Mouse (Mus musculus): ENCODE data around the gene Fchsd2. TPM values are rescaled to one million over a fixed set of nuclear protein-coding genes. Genes with fewer than 3 reads are reported as not detected.

The Fchsd2 gene
- polyA plus RNA-seq, 1 experiment from 2014 or later: 38.6 TPM

- Histone ChIP-seq H3K9ac (peak overlapping the region; percentile 43; the same call in 1 of the 2 replicates), H3K9me3 (no peaks in the 10 kb centered on the region), H3K4me2 (no peak overlapping the region), H3K4me3 (no peak overlapping the region), H3K27ac (peak overlapping the region; percentile 76; the same call in 1 of the 2 replicates), H3K27me3 (no peaks in the 10 kb centered on the region), H3K36me3 (no peaks in the 10 kb centered on the region), H3K4me1 (replicated peaks) (peaks cover 23% of the 10 kb centered on the region)
- 66% methylated on average over 4 of the region's 4 CpGs for WGBS
- ATAC-seq (ENCODE audit: low FRiP score): no peak
Measured at GRCm38 (mm10) chr7:101329606-101330005, 236.9 kb downstream of the Fchsd2 start.

GRCm38 (mm10) chr7:101330074-101330840 lies 237.6 kb downstream of the Fchsd2 start:
- H3K9me3 ChIP-seq: no peaks in the 10 kb centered on the region
- H3K4me1 ChIP-seq (replicated peaks): peaks cover 23% of the 10 kb centered on the region
- WGBS: 74% methylated on average over 10 of the region's 10 CpGs
- H3K36me3 ChIP-seq: no peaks in the 10 kb centered on the region
- H3K27me3 ChIP-seq: no peaks in the 10 kb centered on the region
- no peak overlapping the region for H3K4me3 ChIP-seq
- no peak overlapping the region for H3K27ac ChIP-seq
- ATAC-seq (ENCODE audit: low FRiP score): peak; percentile 35; the same call in 1 of the 2 replicates
- H3K4me2 ChIP-seq: no peak overlapping the region
- H3K9ac ChIP-seq: no peak overlapping the region

- H3K9ac ChIP-seq: no peak overlapping the region
- H3K4me2 ChIP-seq: no peak overlapping the region
- H3K9me3 ChIP-seq: no peaks in the 10 kb centered on the region
- 81% methylated on average over 4 of the region's 4 CpGs for WGBS
- no peak for ATAC-seq (ENCODE audit: low FRiP score)
- no peaks in the 10 kb centered on the region for H3K27me3 ChIP-seq
- H3K4me1 ChIP-seq (replicated peaks): peaks cover 23% of the 10 kb centered on the region
- H3K27ac ChIP-seq: no peak overlapping the region
- H3K4me3 ChIP-seq: no peak overlapping the region
- H3K36me3 ChIP-seq: no peaks in the 10 kb centered on the region
Measured at GRCm38 (mm10) chr7:101330841-101331173, 238.1 kb downstream of the Fchsd2 start.

GRCm38 (mm10) chr7:101332045-101332831 lies 239.6 kb downstream of the Fchsd2 start:
- no peak for ATAC-seq (ENCODE audit: low FRiP score)
- Histone ChIP-seq H3K9ac (no peak overlapping the region), H3K27ac (no peak overlapping the region), H3K4me1 (replicated peaks) (peaks cover 23% of the 10 kb centered on the region), H3K4me2 (no peak overlapping the region), H3K27me3 (no peaks in the 10 kb centered on the region), H3K4me3 (no peak overlapping the region), H3K36me3 (no peaks in the 10 kb centered on the region), H3K9me3 (no peaks in the 10 kb centered on the region)
- 77% methylated on average over 5 of the region's 5 CpGs for WGBS

Other genes starting within 250 kb of the Fchsd2 start
- gene Relt, start 229.4 kb upstream of the Fchsd2 start, polyA plus RNA-seq (2015; fragmentation: Nextera tagmentation; extraction: Ambion mirVana): 4.3 and 4.8 TPM in 2 replicates
- 7.2 and 7.7 TPM in 2 replicates for gene Arhgef17, start 160.8 kb upstream of the Fchsd2 start, polyA plus RNA-seq (2015; fragmentation: Nextera tagmentation; extraction: Ambion mirVana)
- gene P2ry6, start 118.2 kb upstream of the Fchsd2 start, polyA plus RNA-seq (2015; fragmentation: Nextera tagmentation; extraction: Ambion mirVana): 2.7 and 3.5 TPM in 2 replicates
- 0.39 and 0.65 TPM in 2 replicates for gene P2ry2, start 80.0 kb upstream of the Fchsd2 start, polyA plus RNA-seq (2015; fragmentation: Nextera tagmentation; extraction: Ambion mirVana)
- gene Atg16l2, start 209.4 kb downstream of the Fchsd2 start, polyA plus RNA-seq (2015; fragmentation: Nextera tagmentation; extraction: Ambion mirVana): 17.5 and 20.8 TPM in 2 replicates
- 9.7 and 10.0 TPM in 2 replicates for gene Stard10, start 224.2 kb downstream of the Fchsd2 start, polyA plus RNA-seq (2015; fragmentation: Nextera tagmentation; extraction: Ambion mirVana)

Measured in hindbrain, embryonic 13.5 days (tissue).